Mouse (Mus musculus): ENCODE data around the gene Adra1b.

- no peak for TF ChIP-seq CTCF (IDR thresholded peaks at IDR 0.05; ENCODE audit: low read depth, low read length)
- TF ChIP-seq POLR2A (IDR thresholded peaks at IDR 0.05; ENCODE audit: insufficient read depth, low read length), result no peak
- no peak for TF ChIP-seq EP300 (IDR thresholded peaks at IDR 0.05; ENCODE audit: insufficient read depth, low read depth, low read length)
These were observed 25.2 kb upstream of the Adra1b start for GRCm38 (mm10) chr11:43926163-43926562.
